Mouse (Mus musculus): ENCODE data around the gene Lclat1. TPM values are rescaled to one million over a fixed set of nuclear protein-coding genes. Genes with fewer than 3 reads are reported as not detected.

Gene Lclat1
- total and polyA plus RNA-seq, 3 experiments: 6.3 to 9.6 (median 7.0) TPM

GRCm38 (mm10) chr17:73070466-73070865, 37.3 kb upstream of the Lclat1 start:
- H3K9me3 ChIP-seq (replicated peaks; ENCODE audit: low read length): no peaks in the 10 kb centered on the region
- no peaks in the 10 kb centered on the region for H3K79me2 ChIP-seq (replicated peaks; ENCODE audit: control insufficient read depth, extremely low read depth, insufficient read depth, poor library complexity, severe bottlenecking)
- H3K9ac ChIP-seq (ENCODE audit: insufficient read depth, low read depth): no peak overlapping the region
- no peak overlapping the region for H3K27ac ChIP-seq (ENCODE audit: insufficient read depth, low read depth)
- DNase-seq (ENCODE audit: extremely low read depth): no peak
- no peaks in the 10 kb centered on the region for H3K36me3 ChIP-seq (replicated peaks in 1 of 2; ENCODE audit: control insufficient read depth in 1 of 2, insufficient read depth in 1 of 2, low read length in 1 of 2)
- dilution Hi-C loops (cut with MboI; ENCODE audit: extremely low pct_ligation_motif_present, extremely low pct_unique_long_range_greater_than_20kb, low sequenced_read_pairs): no loop called here
- in situ Hi-C loops (cut with MboI; ENCODE audit: low pct_ligation_motif_present, low pct_unique_long_range_greater_than_20kb, low sequenced_read_pairs): no loop called here
- no peak overlapping the region for H3K4me2 ChIP-seq (ENCODE audit: insufficient read depth, low read depth, poor library complexity, severe bottlenecking)
- no peak for TF ChIP-seq TBP (conservative IDR thresholded peaks at IDR 0.05; ENCODE audit: low read depth, low read length)
- TF ChIP-seq IRF4 (IDR thresholded peaks at IDR 0.05; ENCODE audit: low read depth, low read length): no peak
- TF ChIP-seq USF2 (conservative IDR thresholded peaks at IDR 0.05; ENCODE audit: low read depth, low read length): no peak
- no peak for TF ChIP-seq CHD2 (IDR thresholded peaks at IDR 0.05; ENCODE audit: low read length)
- TF ChIP-seq ZC3H11A (IDR thresholded peaks at IDR 0.05; ENCODE audit: low read depth, low read length): no peak
- TF ChIP-seq ZNF384 (IDR thresholded peaks at IDR 0.05; ENCODE audit: low read depth, low read length): no peak
- TF ChIP-seq E2F4 (IDR thresholded peaks at IDR 0.05; ENCODE audit: insufficient replicate concordance, low read depth, low read length): no peak
- TF ChIP-seq RCOR1 (conservative IDR thresholded peaks at IDR 0.05; ENCODE audit: low read depth, low read length): no peak
- no peak for TF ChIP-seq BHLHE40 (IDR thresholded peaks at IDR 0.05; ENCODE audit: low read depth, low read length)
- no peak for TF ChIP-seq MAX (IDR thresholded peaks at IDR 0.05; ENCODE audit: low read length)
- TF ChIP-seq MAZ (IDR thresholded peaks at IDR 0.05; ENCODE audit: low read depth, low read length): no peak
- no peak for TF ChIP-seq ELF1 (IDR thresholded peaks at IDR 0.05; ENCODE audit: low read depth, low read length)
- no peak for TF ChIP-seq CHD1 (IDR thresholded peaks at IDR 0.05; ENCODE audit: low read depth, low read length)
- H3K4me3 ChIP-seq (replicated peaks in 1 of 3; ENCODE audit: low read depth in 2 of 3, low read length in 2 of 3, poor library complexity in 1 of 3): no peak overlapping the region
- H3K4me1 ChIP-seq (ENCODE audit: control insufficient read depth in 1 of 2, insufficient read depth in 2 of 2): 0 out of 4 replicates have a peak, but pooled peaks cover 3% of the 10 kb centered on the region in 2 experiments
- no peaks in the 10 kb centered on the region for H3K27me3 ChIP-seq (replicated peaks)

GRCm38 (mm10) chr17:73071725-73072263, 36.0 kb upstream of the Lclat1 start:
- Histone ChIP-seq H3K27ac (ENCODE audit: insufficient read depth, low read depth) (no peak overlapping the region), H3K27me3 (replicated peaks) (no peaks in the 10 kb centered on the region), H3K9me3 (replicated peaks; ENCODE audit: low read length) (no peaks in the 10 kb centered on the region), H3K4me1 (ENCODE audit: control insufficient read depth in 1 of 2, insufficient read depth in 2 of 2) (0 out of 4 replicates have a peak, but pooled peaks cover 3% of the 10 kb centered on the region in 2 experiments), H3K4me3 (replicated peaks in 1 of 3; ENCODE audit: low read depth in 2 of 3, low read length in 2 of 3, poor library complexity in 1 of 3) (no peak overlapping the region), H3K9ac (ENCODE audit: insufficient read depth, low read depth) (no peak overlapping the region), H3K4me2 (ENCODE audit: insufficient read depth, low read depth, poor library complexity, severe bottlenecking) (no peak overlapping the region), H3K36me3 (replicated peaks in 1 of 2; ENCODE audit: control insufficient read depth in 1 of 2, insufficient read depth in 1 of 2, low read length in 1 of 2) (no peaks in the 10 kb centered on the region), H3K79me2 (replicated peaks; ENCODE audit: control insufficient read depth, extremely low read depth, insufficient read depth, poor library complexity, severe bottlenecking) (no peaks in the 10 kb centered on the region)
- TF ChIP-seq TCF12 (IDR thresholded peaks at IDR 0.05; ENCODE audit: low read depth, low read length) (no peak), JUND (conservative IDR thresholded peaks at IDR 0.05; ENCODE audit: low read depth, low read length) (no peak), NRF1 (IDR thresholded peaks at IDR 0.05; ENCODE audit: low read depth, low read length) (no peak), E2F4 (IDR thresholded peaks at IDR 0.05; ENCODE audit: insufficient replicate concordance, low read depth, low read length) (no peak), USF2 (conservative IDR thresholded peaks at IDR 0.05; ENCODE audit: low read depth, low read length) (no peak), ETS1 (conservative IDR thresholded peaks at IDR 0.05; ENCODE audit: low read depth, low read length) (no peak), CHD1 (IDR thresholded peaks at IDR 0.05; ENCODE audit: low read depth, low read length) (no peak), IRF4 (IDR thresholded peaks at IDR 0.05; ENCODE audit: low read depth, low read length) (no peak), KAT2A (IDR thresholded peaks at IDR 0.05; ENCODE audit: insufficient replicate concordance, low read length) (no peak), POLR2A (IDR thresholded peaks at IDR 0.05; ENCODE audit: low read depth, low read length) (no peak), RAD21 (IDR thresholded peaks at IDR 0.05; ENCODE audit: low read depth, low read length) (no peak), MAFK (IDR thresholded peaks at IDR 0.05; ENCODE audit: insufficient replicate concordance, low read length) (no peak), MAX (IDR thresholded peaks at IDR 0.05; ENCODE audit: low read length) (no peak), ZNF384 (IDR thresholded peaks at IDR 0.05; ENCODE audit: low read depth, low read length) (no peak), POLR2AphosphoS2 (IDR thresholded peaks at IDR 0.05; ENCODE audit: low read depth, low read length) (no peak)
- DNase-seq (ENCODE audit: extremely low read depth): no peak
- dilution Hi-C loops (cut with MboI; ENCODE audit: extremely low pct_ligation_motif_present, extremely low pct_unique_long_range_greater_than_20kb, low sequenced_read_pairs) (no loop called here), in situ Hi-C loops (cut with MboI; ENCODE audit: low pct_ligation_motif_present, low pct_unique_long_range_greater_than_20kb, low sequenced_read_pairs) (no loop called here)

Data from CH12.LX (cell line).